Mouse (Mus musculus): ENCODE measurements at regions not wholly inside any gene's neighbourhood (a gene's known extent, or its start where the extent isn't known, plus 50 kb on each side); places are given as distances from the start of the nearest gene placed in this dataset.
A peak's percentile ranks its signal among the peaks of the same experiment; 100 is the strongest.

DNA sequence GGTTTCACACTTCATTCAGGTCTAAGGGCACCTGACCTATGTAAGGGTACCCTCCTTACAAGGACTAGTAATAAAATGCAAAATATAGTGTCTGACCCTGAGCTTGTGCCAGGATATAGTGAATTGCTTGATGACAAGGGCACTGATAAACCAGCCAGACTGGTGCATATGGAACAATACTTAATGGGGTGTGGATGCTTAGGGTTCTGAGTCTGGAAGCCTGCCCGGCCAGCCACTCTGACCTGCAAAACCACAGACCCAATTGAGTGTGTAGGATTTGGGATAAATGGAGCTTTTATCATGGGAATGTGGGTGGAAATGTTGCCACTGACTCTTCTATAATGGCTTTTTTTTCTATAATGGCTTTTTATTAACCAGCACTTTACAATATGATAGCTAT lies 1838.7 kb upstream of the Dsel start:
- H3K36me3 ChIP-seq: no peaks in the 10 kb centered on the region
- H3K9ac ChIP-seq (replicated peaks): no peak overlapping the region
- no peak overlapping the region for H3K4me3 ChIP-seq
- 67% methylated on average over 1 of the region's 1 CpGs for WGBS
- H3K27me3 ChIP-seq: no peaks in the 10 kb centered on the region
- no peak for ATAC-seq (replicated peaks)
- H3K4me1 ChIP-seq: no peaks in the 10 kb centered on the region
- no peaks in the 10 kb centered on the region for H3K9me3 ChIP-seq
- H3K4me2 ChIP-seq (replicated peaks): no peak overlapping the region
- no peak overlapping the region for H3K27ac ChIP-seq (replicated peaks)

DNA sequence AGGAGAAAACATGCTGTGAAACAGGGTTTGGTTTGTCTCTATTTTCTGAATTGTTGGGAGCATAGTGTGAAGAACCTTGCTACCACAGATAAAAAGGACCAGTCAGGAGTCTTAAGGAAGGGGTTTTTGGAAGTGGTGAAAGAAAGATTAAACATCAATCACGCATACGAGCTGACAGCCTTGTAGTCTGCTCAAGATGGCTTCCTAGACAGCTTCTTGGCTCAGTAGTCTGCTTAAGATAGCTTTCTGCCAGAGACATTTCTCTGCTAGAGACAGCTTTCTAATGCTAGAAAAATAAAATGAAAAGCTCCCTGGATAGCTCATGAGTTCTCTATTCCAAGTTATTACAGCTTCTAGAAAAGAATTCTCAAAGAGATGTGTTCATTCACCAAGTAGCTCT lies 1823.9 kb upstream of the Dsel start:
- Histone ChIP-seq H3K9me3 (no peaks in the 10 kb centered on the region), H3K9ac (replicated peaks) (no peak overlapping the region), H3K27ac (replicated peaks) (no peak overlapping the region), H3K27me3 (no peaks in the 10 kb centered on the region), H3K4me3 (no peak overlapping the region), H3K36me3 (no peaks in the 10 kb centered on the region), H3K4me2 (replicated peaks) (no peak overlapping the region), H3K4me1 (no peaks in the 10 kb centered on the region)
- 70% methylated on average over 2 of the region's 2 CpGs for WGBS
- 0 out of 2 replicates have a peak, but pooled peaks have one; percentile 41 for ATAC-seq (replicated peaks)

GRCm38 (mm10) chr1:113676301-113676871 lies 1811.7 kb upstream of the Dsel start:
- Histone ChIP-seq H3K4me3 (no peak overlapping the region), H3K4me2 (replicated peaks) (no peak overlapping the region), H3K36me3 (no peaks in the 10 kb centered on the region), H3K9ac (replicated peaks) (no peak overlapping the region), H3K4me1 (no peaks in the 10 kb centered on the region), H3K27me3 (no peaks in the 10 kb centered on the region), H3K9me3 (no peaks in the 10 kb centered on the region), H3K27ac (replicated peaks) (no peak overlapping the region)
- ATAC-seq (replicated peaks): peak; percentile 57; the same call in 1 of the 2 replicates
- WGBS: 0% methylated on average over 1 of the region's 1 CpGs

DNA sequence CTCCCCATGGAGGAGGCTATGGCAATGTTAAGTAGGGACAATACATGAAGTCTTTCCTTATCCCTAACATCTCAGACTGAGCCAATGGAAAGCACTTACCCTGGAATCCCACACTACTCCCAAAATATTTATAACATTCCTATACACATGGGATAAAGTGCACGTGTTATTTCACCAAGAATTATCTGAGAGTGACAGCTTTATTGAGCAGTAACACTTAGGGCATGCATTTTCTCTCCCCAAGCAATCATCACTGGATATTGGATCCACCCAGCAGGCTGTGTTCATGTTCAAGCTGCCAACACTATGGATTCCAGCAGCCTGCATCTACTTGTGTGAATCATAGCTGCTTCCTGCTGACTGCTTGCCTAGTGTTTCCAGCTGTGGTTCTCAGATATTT lies 1766.2 kb upstream of the Dsel start:
- ATAC-seq (replicated peaks): no peak
- no peak overlapping the region for H3K4me3 ChIP-seq
- no peak overlapping the region for H3K27ac ChIP-seq (replicated peaks)

More for the DNA sequence above, 1766.2 kb upstream of the Dsel start:
- 61% methylated on average over 1 of the region's 1 CpGs for WGBS
- Histone ChIP-seq H3K36me3 (no peaks in the 10 kb centered on the region), H3K9me3 (no peaks in the 10 kb centered on the region), H3K4me2 (replicated peaks) (no peak overlapping the region), H3K4me1 (no peaks in the 10 kb centered on the region), H3K9ac (replicated peaks) (no peak overlapping the region), H3K27me3 (no peaks in the 10 kb centered on the region)
